Mouse (Mus musculus): ENCODE measurements around the gene Ciita. TPM values are rescaled to one million over a fixed set of nuclear protein-coding genes. Genes with fewer than 3 reads are reported as not detected.

Ciita gene
- polyA plus RNA-seq, 1 experiment = 0.01 TPM

GRCm38 (mm10) chr16:10492587-10492986 is 12.7 kb downstream of the Ciita start:
- Histone ChIP-seq H3K4me3 (no peak overlapping the region), H3K27me3 (ENCODE audit: control insufficient read depth, insufficient read depth, insufficient read length) (peaks cover 38% of the 10 kb centered on the region), H3K4me2 (ENCODE audit: low read depth) (no peak overlapping the region), H3K36me3 (ENCODE audit: control insufficient read depth, insufficient read depth) (no peaks in the 10 kb centered on the region), H3K79me2 (ENCODE audit: control insufficient read depth, insufficient read depth) (no peaks in the 10 kb centered on the region), H3ac (ENCODE audit: control insufficient read depth, insufficient read length) (no peak overlapping the region)
- no peak for TF ChIP-seq REST (IDR thresholded peaks at IDR 0.05; ENCODE audit: insufficient read depth, insufficient read length)

- TF ChIP-seq MAX (IDR thresholded peaks at IDR 0.05; ENCODE audit: low read depth) (no peak), E2F4 (IDR thresholded peaks at IDR 0.05; ENCODE audit: insufficient read depth) (no peak), MYOG (IDR thresholded peaks at IDR 0.05; ENCODE audit: control insufficient read depth in 1 of 3, insufficient read depth in 1 of 3, insufficient read length in 2 of 3, low read depth in 2 of 3) (no peak), TCF3 (IDR thresholded peaks at IDR 0.05; ENCODE audit: insufficient read length, low read depth) (no peak), TCF12 (IDR thresholded peaks at IDR 0.05; ENCODE audit: insufficient read depth, poor library complexity, severe bottlenecking) (no peak), CEBPB (IDR thresholded peaks at IDR 0.05; ENCODE audit: insufficient read depth, poor library complexity, severe bottlenecking) (no peak), MYOD1 (IDR thresholded peaks at IDR 0.05; ENCODE audit: control insufficient read depth in 1 of 3, insufficient read length in 2 of 3, low read depth in 2 of 3) (no peak), SRF (IDR thresholded peaks at IDR 0.05; ENCODE audit: control insufficient read depth, insufficient read length, low read depth) (no peak), POLR2A (IDR thresholded peaks at IDR 0.05; ENCODE audit: insufficient read length, low read depth) (no peak), REST (IDR thresholded peaks at IDR 0.05; ENCODE audit: insufficient read depth, insufficient read length) (no peak), USF1 (IDR thresholded peaks at IDR 0.05; ENCODE audit: low read depth) (no peak), POLR2AphosphoS2 (IDR thresholded peaks at IDR 0.05; ENCODE audit: insufficient read length, low read depth) (no peak)
- Histone ChIP-seq H3ac (ENCODE audit: control insufficient read depth, insufficient read length) (no peak overlapping the region), H3K36me3 (ENCODE audit: control insufficient read depth, insufficient read depth) (no peaks in the 10 kb centered on the region), H3K79me2 (ENCODE audit: control insufficient read depth, insufficient read depth) (no peaks in the 10 kb centered on the region), H3K27me3 (ENCODE audit: control insufficient read depth, insufficient read depth, insufficient read length) (peaks cover 11% of the 10 kb centered on the region), H3K4me3 (no peak overlapping the region), H3K4me2 (ENCODE audit: low read depth) (no peak overlapping the region)
Measured at GRCm38 (mm10) chr16:10495824-10496298, 16.0 kb downstream of the Ciita start.

- Histone ChIP-seq H3ac (ENCODE audit: control insufficient read depth, insufficient read length) (no peak overlapping the region), H3K4me3 (no peak overlapping the region), H3K27me3 (ENCODE audit: control insufficient read depth, insufficient read depth, insufficient read length) (peaks cover 11% of the 10 kb centered on the region), H3K36me3 (ENCODE audit: control insufficient read depth, insufficient read depth) (no peaks in the 10 kb centered on the region), H3K79me2 (ENCODE audit: control insufficient read depth, insufficient read depth) (no peaks in the 10 kb centered on the region), H3K4me2 (ENCODE audit: low read depth) (no peak overlapping the region)
- TF ChIP-seq MYOG (IDR thresholded peaks at IDR 0.05; ENCODE audit: control insufficient read depth in 1 of 3, insufficient read depth in 1 of 3, insufficient read length in 2 of 3, low read depth in 2 of 3) = no peak
- TF ChIP-seq CEBPB (IDR thresholded peaks at IDR 0.05; ENCODE audit: insufficient read depth, poor library complexity, severe bottlenecking) = no peak
- TF ChIP-seq MYOD1 (IDR thresholded peaks at IDR 0.05; ENCODE audit: control insufficient read depth in 1 of 3, insufficient read length in 2 of 3, low read depth in 2 of 3) = no peak
- TF ChIP-seq SRF (IDR thresholded peaks at IDR 0.05; ENCODE audit: control insufficient read depth, insufficient read length, low read depth) = no peak
- no peak for TF ChIP-seq POLR2AphosphoS2 (IDR thresholded peaks at IDR 0.05; ENCODE audit: insufficient read length, low read depth)
- no peak for TF ChIP-seq USF1 (IDR thresholded peaks at IDR 0.05; ENCODE audit: low read depth)
- TF ChIP-seq MAX (IDR thresholded peaks at IDR 0.05; ENCODE audit: low read depth) = no peak
- no peak for TF ChIP-seq TCF3 (IDR thresholded peaks at IDR 0.05; ENCODE audit: insufficient read length, low read depth)
- no peak for TF ChIP-seq POLR2A (IDR thresholded peaks at IDR 0.05; ENCODE audit: insufficient read length, low read depth)
- no peak for TF ChIP-seq E2F4 (IDR thresholded peaks at IDR 0.05; ENCODE audit: insufficient read depth)
- TF ChIP-seq TCF12 (IDR thresholded peaks at IDR 0.05; ENCODE audit: insufficient read depth, poor library complexity, severe bottlenecking) = no peak
- TF ChIP-seq REST (IDR thresholded peaks at IDR 0.05; ENCODE audit: insufficient read depth, insufficient read length) = no peak
Measured at GRCm38 (mm10) chr16:10498096-10498602, 18.3 kb downstream of the Ciita start.

- Histone ChIP-seq H3K79me2 (ENCODE audit: control insufficient read depth, insufficient read depth) (no peaks in the 10 kb centered on the region), H3K4me2 (ENCODE audit: low read depth) (no peak overlapping the region), H3ac (ENCODE audit: control insufficient read depth, insufficient read length) (no peak overlapping the region), H3K27me3 (ENCODE audit: control insufficient read depth, insufficient read depth, insufficient read length) (peaks cover 11% of the 10 kb centered on the region), H3K4me3 (no peak overlapping the region), H3K36me3 (ENCODE audit: control insufficient read depth, insufficient read depth) (no peaks in the 10 kb centered on the region)
- TF ChIP-seq TCF12 (IDR thresholded peaks at IDR 0.05; ENCODE audit: insufficient read depth, poor library complexity, severe bottlenecking) = no peak
- no peak for TF ChIP-seq CEBPB (IDR thresholded peaks at IDR 0.05; ENCODE audit: insufficient read depth, poor library complexity, severe bottlenecking)
- no peak for TF ChIP-seq REST (IDR thresholded peaks at IDR 0.05; ENCODE audit: insufficient read depth, insufficient read length)
- no peak for TF ChIP-seq E2F4 (IDR thresholded peaks at IDR 0.05; ENCODE audit: insufficient read depth)
- no peak for TF ChIP-seq MYOD1 (IDR thresholded peaks at IDR 0.05; ENCODE audit: control insufficient read depth in 1 of 3, insufficient read length in 2 of 3, low read depth in 2 of 3)
- TF ChIP-seq TCF3 (IDR thresholded peaks at IDR 0.05; ENCODE audit: insufficient read length, low read depth) = no peak
- no peak for TF ChIP-seq MYOG (IDR thresholded peaks at IDR 0.05; ENCODE audit: control insufficient read depth in 1 of 3, insufficient read depth in 1 of 3, insufficient read length in 2 of 3, low read depth in 2 of 3)
Measured at GRCm38 (mm10) chr16:10499122-10499521, 19.3 kb downstream of the Ciita start.

- TF ChIP-seq POLR2AphosphoS2 (IDR thresholded peaks at IDR 0.05; ENCODE audit: insufficient read length, low read depth) (no peak), USF1 (IDR thresholded peaks at IDR 0.05; ENCODE audit: low read depth) (no peak), CEBPB (IDR thresholded peaks at IDR 0.05; ENCODE audit: insufficient read depth, poor library complexity, severe bottlenecking) (no peak), REST (IDR thresholded peaks at IDR 0.05; ENCODE audit: insufficient read depth, insufficient read length) (peak; percentile 95), SRF (IDR thresholded peaks at IDR 0.05; ENCODE audit: control insufficient read depth, insufficient read length, low read depth) (no peak), TCF3 (IDR thresholded peaks at IDR 0.05; ENCODE audit: insufficient read length, low read depth) (no peak)
- no peak overlapping the region for H3K4me3 ChIP-seq
- no peaks in the 10 kb centered on the region for H3K36me3 ChIP-seq (ENCODE audit: control insufficient read depth, insufficient read depth)
- peaks cover 13% of the 10 kb centered on the region for H3K27me3 ChIP-seq (ENCODE audit: control insufficient read depth, insufficient read depth, insufficient read length)
- no peak overlapping the region for H3ac ChIP-seq (ENCODE audit: control insufficient read depth, insufficient read length)
- no peaks in the 10 kb centered on the region for H3K79me2 ChIP-seq (ENCODE audit: control insufficient read depth, insufficient read depth)
- H3K4me2 ChIP-seq (ENCODE audit: low read depth) = no peak overlapping the region
Measured at GRCm38 (mm10) chr16:10501865-10502264, 22.0 kb downstream of the Ciita start.

Data from myocyte (in vitro differentiated cells).